Mouse (Mus musculus): ENCODE results near the gene Brinp3. TPM values are rescaled to one million over a fixed set of nuclear protein-coding genes. Genes with fewer than 3 reads are reported as not detected.
A peak's percentile ranks its signal among the peaks of the same experiment; 100 is the strongest.

The Brinp3 gene
- polyA plus RNA-seq, 1 experiment, result 21.7 TPM

- Histone ChIP-seq H3K27ac (ENCODE audit: insufficient read depth, low read length) (no peak overlapping the region), H3K4me3 (replicated peaks; ENCODE audit: insufficient read depth, low read depth, low read length) (no peak overlapping the region), H3K4me1 (ENCODE audit: control insufficient read depth, insufficient read depth, low read length) (peaks cover 7% of the 10 kb centered on the region; the same call in 1 of the 2 replicates), H3K27me3 (ENCODE audit: control insufficient read depth, insufficient read depth, low read length) (no peaks in the 10 kb centered on the region)
- TF ChIP-seq CTCF (IDR thresholded peaks at IDR 0.05; ENCODE audit: borderline replicate concordance, insufficient read depth, low read depth, low read length), result no peak
- no peak for TF ChIP-seq POLR2A (IDR thresholded peaks at IDR 0.05; ENCODE audit: borderline replicate concordance, insufficient read depth, low read length)
- WGBS, result 66% methylated on average over 3 of the region's 3 CpGs
- peak in 1 of 2 experiments; percentile 68 for DNase-seq
Measured at GRCm38 (mm10) chr1:146801821-146802220, 307.3 kb downstream of the Brinp3 start.

GRCm38 (mm10) chr1:146807765-146808164, 313.2 kb downstream of the Brinp3 start:
- Histone ChIP-seq H3K4me3 (replicated peaks; ENCODE audit: insufficient read depth, low read depth, low read length) (no peak overlapping the region), H3K4me1 (ENCODE audit: control insufficient read depth, insufficient read depth, low read length) (no peaks in the 10 kb centered on the region; the same call in 1 of the 2 replicates), H3K27me3 (ENCODE audit: control insufficient read depth, insufficient read depth, low read length) (no peaks in the 10 kb centered on the region), H3K27ac (ENCODE audit: insufficient read depth, low read length) (no peak overlapping the region)
- no peak for DNase-seq
- TF ChIP-seq POLR2A (IDR thresholded peaks at IDR 0.05; ENCODE audit: borderline replicate concordance, insufficient read depth, low read length) (no peak), CTCF (IDR thresholded peaks at IDR 0.05; ENCODE audit: borderline replicate concordance, insufficient read depth, low read depth, low read length) (no peak)
- WGBS, result 77% methylated on average over 4 of the region's 4 CpGs

GRCm38 (mm10) chr1:146833888-146834287, 339.3 kb downstream of the Brinp3 start:
- Histone ChIP-seq H3K4me3 (replicated peaks; ENCODE audit: insufficient read depth, low read depth, low read length) (no peak overlapping the region), H3K4me1 (ENCODE audit: control insufficient read depth, insufficient read depth, low read length) (no peaks in the 10 kb centered on the region), H3K27me3 (ENCODE audit: control insufficient read depth, insufficient read depth, low read length) (no peaks in the 10 kb centered on the region), H3K27ac (ENCODE audit: insufficient read depth, low read length) (no peak overlapping the region)
- no peak for DNase-seq
- TF ChIP-seq POLR2A (IDR thresholded peaks at IDR 0.05; ENCODE audit: borderline replicate concordance, insufficient read depth, low read length), result no peak
- no peak for TF ChIP-seq CTCF (IDR thresholded peaks at IDR 0.05; ENCODE audit: borderline replicate concordance, insufficient read depth, low read depth, low read length)
- WGBS, result 13% methylated on average over 1 of the region's 1 CpGs

- 36% methylated on average over 2 of the region's 2 CpGs for WGBS
- Histone ChIP-seq H3K4me1 (ENCODE audit: control insufficient read depth, insufficient read depth, low read length) (no peaks in the 10 kb centered on the region), H3K27ac (ENCODE audit: insufficient read depth, low read length) (no peak overlapping the region), H3K27me3 (ENCODE audit: control insufficient read depth, insufficient read depth, low read length) (no peaks in the 10 kb centered on the region), H3K4me3 (replicated peaks; ENCODE audit: insufficient read depth, low read depth, low read length) (no peak overlapping the region)
- DNase-seq, result peak in 1 of 2 experiments; percentile 27
- TF ChIP-seq POLR2A (IDR thresholded peaks at IDR 0.05; ENCODE audit: borderline replicate concordance, insufficient read depth, low read length) (no peak), CTCF (IDR thresholded peaks at IDR 0.05; ENCODE audit: borderline replicate concordance, insufficient read depth, low read depth, low read length) (no peak)
Measured at GRCm38 (mm10) chr1:146844087-146844486, 349.5 kb downstream of the Brinp3 start.

- no peaks in the 10 kb centered on the region for H3K4me1 ChIP-seq (ENCODE audit: control insufficient read depth, insufficient read depth, low read length)
- DNase-seq, result no peak
- WGBS, result 93% methylated on average over 3 of the region's 3 CpGs
- H3K27ac ChIP-seq (ENCODE audit: insufficient read depth, low read length), result no peak overlapping the region
- no peaks in the 10 kb centered on the region for H3K27me3 ChIP-seq (ENCODE audit: control insufficient read depth, insufficient read depth, low read length)
- TF ChIP-seq POLR2A (IDR thresholded peaks at IDR 0.05; ENCODE audit: borderline replicate concordance, insufficient read depth, low read length), result no peak
- no peak for TF ChIP-seq CTCF (IDR thresholded peaks at IDR 0.05; ENCODE audit: borderline replicate concordance, insufficient read depth, low read depth, low read length)
- H3K4me3 ChIP-seq (replicated peaks; ENCODE audit: insufficient read depth, low read depth, low read length), result no peak overlapping the region
Measured at GRCm38 (mm10) chr1:146848892-146849291, 354.3 kb downstream of the Brinp3 start.

- no peaks in the 10 kb centered on the region for H3K27me3 ChIP-seq (ENCODE audit: control insufficient read depth, insufficient read depth, low read length)
- no peak for DNase-seq
- no peak for TF ChIP-seq CTCF (IDR thresholded peaks at IDR 0.05; ENCODE audit: borderline replicate concordance, insufficient read depth, low read depth, low read length)
- no peak for TF ChIP-seq POLR2A (IDR thresholded peaks at IDR 0.05; ENCODE audit: borderline replicate concordance, insufficient read depth, low read length)
- WGBS, result 56% methylated on average over 2 of the region's 2 CpGs
- H3K27ac ChIP-seq (ENCODE audit: insufficient read depth, low read length), result no peak overlapping the region
- no peak overlapping the region for H3K4me3 ChIP-seq (replicated peaks; ENCODE audit: insufficient read depth, low read depth, low read length)
- no peaks in the 10 kb centered on the region for H3K4me1 ChIP-seq (ENCODE audit: control insufficient read depth, insufficient read depth, low read length)
Measured at GRCm38 (mm10) chr1:146850147-146850546, 355.6 kb downstream of the Brinp3 start.

- no peak overlapping the region for H3K4me3 ChIP-seq (replicated peaks; ENCODE audit: insufficient read depth, low read depth, low read length)
- TF ChIP-seq POLR2A (IDR thresholded peaks at IDR 0.05; ENCODE audit: borderline replicate concordance, insufficient read depth, low read length) (no peak), CTCF (IDR thresholded peaks at IDR 0.05; ENCODE audit: borderline replicate concordance, insufficient read depth, low read depth, low read length) (no peak)
- DNase-seq, result no peak
- H3K27ac ChIP-seq (ENCODE audit: insufficient read depth, low read length), result no peak overlapping the region
- no peaks in the 10 kb centered on the region for H3K27me3 ChIP-seq (ENCODE audit: control insufficient read depth, insufficient read depth, low read length)
- H3K4me1 ChIP-seq (ENCODE audit: control insufficient read depth, insufficient read depth, low read length), result no peaks in the 10 kb centered on the region
Measured at GRCm38 (mm10) chr1:146898636-146899035, 404.1 kb downstream of the Brinp3 start.

- Histone ChIP-seq H3K27me3 (ENCODE audit: control insufficient read depth, insufficient read depth, low read length) (no peaks in the 10 kb centered on the region), H3K4me1 (ENCODE audit: control insufficient read depth, insufficient read depth, low read length) (no peaks in the 10 kb centered on the region), H3K27ac (ENCODE audit: insufficient read depth, low read length) (no peak overlapping the region), H3K4me3 (replicated peaks; ENCODE audit: insufficient read depth, low read depth, low read length) (no peak overlapping the region)
- no peak for TF ChIP-seq CTCF (IDR thresholded peaks at IDR 0.05; ENCODE audit: borderline replicate concordance, insufficient read depth, low read depth, low read length)
- no peak for TF ChIP-seq POLR2A (IDR thresholded peaks at IDR 0.05; ENCODE audit: borderline replicate concordance, insufficient read depth, low read length)
- 93% methylated on average over 9 of the region's 9 CpGs for WGBS
- DNase-seq, result no peak
Measured at GRCm38 (mm10) chr1:146901691-146902090, 407.1 kb downstream of the Brinp3 start.

Measured in cerebellum, adult 2 months (tissue).